Mouse (Mus musculus): Measurements from ENCODE around the gene Hras. TPM values are rescaled to one million over a fixed set of nuclear protein-coding genes. Genes with fewer than 3 reads are reported as not detected.
A peak's percentile ranks its signal among the peaks of the same experiment; 100 is the strongest.

Gene Hras
- total and polyA plus RNA-seq, 3 experiments = 149 to 183 TPM; not detected in 1

GRCm38 (mm10) chr7:141218557-141219133 lies 24.8 kb upstream of the Hras start:
- TF ChIP-seq POLR2A (IDR thresholded peaks at IDR 0.05; ENCODE audit: control insufficient read depth in 1 of 2, insufficient read depth in 1 of 2, low read depth in 1 of 2, low read length in 2 of 2, poor library complexity in 1 of 2) (no peak), MAZ (IDR thresholded peaks at IDR 0.05; ENCODE audit: low read depth, low read length) (no peak), MXI1 (IDR thresholded peaks at IDR 0.05; ENCODE audit: low read depth, low read length) (no peak)
- Histone ChIP-seq H3K36me3 (ENCODE audit: control insufficient read depth in 1 of 2, insufficient read depth in 2 of 2, low read length in 2 of 2) (peaks cover 0 to 6% of the 10 kb centered on the region in 2 experiments; a peak in 2 of 4 replicates), H3K27me3 (ENCODE audit: control insufficient read depth in 1 of 2, insufficient read depth in 2 of 2, low read length in 2 of 2) (no peaks in the 10 kb centered on the region), H3K9me3 (replicated peaks; ENCODE audit: insufficient read depth, low read length) (no peaks in the 10 kb centered on the region), H3K4me3 (ENCODE audit: control insufficient read depth in 1 of 2, insufficient read depth in 1 of 2, low read depth in 2 of 2, low read length in 2 of 2) (no peak overlapping the region), H3K27ac (ENCODE audit: control insufficient read depth, low read depth, low read length) (no peak overlapping the region), H3K9ac (ENCODE audit: control insufficient read depth, low read depth, low read length, poor library complexity, severe bottlenecking) (no peak overlapping the region), H3K4me1 (ENCODE audit: control insufficient read depth in 1 of 2, insufficient read depth in 2 of 2, low read length in 2 of 2) (peaks cover 0 to 19% of the 10 kb centered on the region in 2 experiments; a peak in 3 of 4 replicates), H3K79me2 (ENCODE audit: control insufficient read depth, insufficient read depth, low read length, poor library complexity) (no peaks in the 10 kb centered on the region; the same call in 1 of the 2 replicates)
- DNase-seq (ENCODE audit: low read depth, low spot score) = no peak

- H3K9ac ChIP-seq (ENCODE audit: control insufficient read depth, low read depth, low read length, poor library complexity, severe bottlenecking) = no peak overlapping the region
- no peak overlapping the region for H3K27ac ChIP-seq (ENCODE audit: control insufficient read depth, low read depth, low read length)
- peaks cover 0 to 6% of the 10 kb centered on the region in 2 experiments; a peak in 2 of 4 replicates for H3K36me3 ChIP-seq (ENCODE audit: control insufficient read depth in 1 of 2, insufficient read depth in 2 of 2, low read length in 2 of 2)
- no peaks in the 10 kb centered on the region; the same call in 1 of the 2 replicates for H3K79me2 ChIP-seq (ENCODE audit: control insufficient read depth, insufficient read depth, low read length, poor library complexity)
- no peak overlapping the region for H3K4me3 ChIP-seq (ENCODE audit: control insufficient read depth in 1 of 2, insufficient read depth in 1 of 2, low read depth in 2 of 2, low read length in 2 of 2)
- no peak for DNase-seq (ENCODE audit: low read depth, low spot score)
- H3K9me3 ChIP-seq (replicated peaks; ENCODE audit: insufficient read depth, low read length) = no peaks in the 10 kb centered on the region
- peaks cover 0 to 19% of the 10 kb centered on the region in 2 experiments; a peak in 3 of 4 replicates for H3K4me1 ChIP-seq (ENCODE audit: control insufficient read depth in 1 of 2, insufficient read depth in 2 of 2, low read length in 2 of 2)
- no peaks in the 10 kb centered on the region for H3K27me3 ChIP-seq (ENCODE audit: control insufficient read depth in 1 of 2, insufficient read depth in 2 of 2, low read length in 2 of 2)
- TF ChIP-seq EP300 (IDR thresholded peaks at IDR 0.05; ENCODE audit: low read depth in 1 of 2, low read length in 2 of 2) (no peak), ZMIZ1 (IDR thresholded peaks at IDR 0.05; ENCODE audit: low read depth, low read length) (peak; percentile 33; the same call in 1 of the 2 replicates)
These were observed 24.3 kb upstream of the Hras start for GRCm38 (mm10) chr7:141218141-141218540.

GRCm38 (mm10) chr7:141217343-141218013 lies 23.7 kb upstream of the Hras start:
- H3K4me3 ChIP-seq (ENCODE audit: control insufficient read depth in 1 of 2, insufficient read depth in 1 of 2, low read depth in 2 of 2, low read length in 2 of 2) = no peak overlapping the region
- no peaks in the 10 kb centered on the region; the same call in 1 of the 2 replicates for H3K79me2 ChIP-seq (ENCODE audit: control insufficient read depth, insufficient read depth, low read length, poor library complexity)
- TF ChIP-seq ZC3H11A (IDR thresholded peaks at IDR 0.05; ENCODE audit: low read depth, low read length) (no peak), POLR2AphosphoS2 (IDR thresholded peaks at IDR 0.05; ENCODE audit: low read length) (no peak), RCOR1 (IDR thresholded peaks at IDR 0.05; ENCODE audit: low read depth, low read length) (no peak), EP300 (IDR thresholded peaks at IDR 0.05; ENCODE audit: low read depth in 1 of 2, low read length in 2 of 2) (no peak), ETS1 (IDR thresholded peaks at IDR 0.05; ENCODE audit: low read depth, low read length) (no peak), RAD21 (IDR thresholded peaks at IDR 0.05; ENCODE audit: low read depth, low read length) (no peak), USF1 (IDR thresholded peaks at IDR 0.05; ENCODE audit: low read depth, low read length) (no peak), SMC3 (IDR thresholded peaks at IDR 0.05; ENCODE audit: low read depth, low read length) (no peak), ZKSCAN1 (IDR thresholded peaks at IDR 0.05; ENCODE audit: low read depth, low read length) (no peak)
- H3K9ac ChIP-seq (ENCODE audit: control insufficient read depth, low read depth, low read length, poor library complexity, severe bottlenecking) = no peak overlapping the region
- H3K9me3 ChIP-seq (replicated peaks; ENCODE audit: insufficient read depth, low read length) = no peaks in the 10 kb centered on the region
- H3K27me3 ChIP-seq (ENCODE audit: control insufficient read depth in 1 of 2, insufficient read depth in 2 of 2, low read length in 2 of 2) = no peaks in the 10 kb centered on the region
- H3K36me3 ChIP-seq (ENCODE audit: control insufficient read depth in 1 of 2, insufficient read depth in 2 of 2, low read length in 2 of 2) = peaks cover 0 to 4% of the 10 kb centered on the region in 2 experiments; a peak in 2 of 4 replicates
- H3K4me1 ChIP-seq (ENCODE audit: control insufficient read depth in 1 of 2, insufficient read depth in 2 of 2, low read length in 2 of 2) = peaks cover 0 to 15% of the 10 kb centered on the region in 2 experiments; a peak in 3 of 4 replicates
- DNase-seq (ENCODE audit: low read depth, low spot score) = no peak
- no peak overlapping the region for H3K27ac ChIP-seq (ENCODE audit: control insufficient read depth, low read depth, low read length)

Data from MEL (cell line).